Mouse (Mus musculus) left cerebral cortex, adult 9 months (tissue): ENCODE measurements at regions not wholly inside any gene's neighbourhood (a gene's known extent, or its start where the extent isn't known, plus 50 kb on each side); places are given as distances from the start of the nearest gene placed in this dataset.

Experiments
- DNase-seq, 2 experiments: peaks; one replicate each; pipeline ENCODE4 v3.0.0; 2022; ENCODE audit warnings: low spot score in 2 of 2

GRCm38 (mm10) chr19:21337201-21337600 is 65.1 kb downstream of the Zfand5 start:
- no peak for DNase-seq

- DNase-seq: peak in 1 of 2 experiments; percentile 17
These were observed 68.5 kb downstream of the Zfand5 start for GRCm38 (mm10) chr19:21340563-21340962.
